Mouse (Mus musculus): Measurements from ENCODE around the gene Msh3. TPM values are rescaled to one million over a fixed set of nuclear protein-coding genes. Genes with fewer than 3 reads are reported as not detected.
"Not testable (repeated sequence)": the region's sequence is repeated elsewhere in the genome, so short reads cannot be mapped to it uniquely, and the experiment has no call there.

Msh3 gene
- total RNA-seq (2015) (35.6 and 46.4 TPM in 2 replicates), total RNA-seq (2017) (30.3 and 39.5 TPM in 2 replicates)

DNA sequence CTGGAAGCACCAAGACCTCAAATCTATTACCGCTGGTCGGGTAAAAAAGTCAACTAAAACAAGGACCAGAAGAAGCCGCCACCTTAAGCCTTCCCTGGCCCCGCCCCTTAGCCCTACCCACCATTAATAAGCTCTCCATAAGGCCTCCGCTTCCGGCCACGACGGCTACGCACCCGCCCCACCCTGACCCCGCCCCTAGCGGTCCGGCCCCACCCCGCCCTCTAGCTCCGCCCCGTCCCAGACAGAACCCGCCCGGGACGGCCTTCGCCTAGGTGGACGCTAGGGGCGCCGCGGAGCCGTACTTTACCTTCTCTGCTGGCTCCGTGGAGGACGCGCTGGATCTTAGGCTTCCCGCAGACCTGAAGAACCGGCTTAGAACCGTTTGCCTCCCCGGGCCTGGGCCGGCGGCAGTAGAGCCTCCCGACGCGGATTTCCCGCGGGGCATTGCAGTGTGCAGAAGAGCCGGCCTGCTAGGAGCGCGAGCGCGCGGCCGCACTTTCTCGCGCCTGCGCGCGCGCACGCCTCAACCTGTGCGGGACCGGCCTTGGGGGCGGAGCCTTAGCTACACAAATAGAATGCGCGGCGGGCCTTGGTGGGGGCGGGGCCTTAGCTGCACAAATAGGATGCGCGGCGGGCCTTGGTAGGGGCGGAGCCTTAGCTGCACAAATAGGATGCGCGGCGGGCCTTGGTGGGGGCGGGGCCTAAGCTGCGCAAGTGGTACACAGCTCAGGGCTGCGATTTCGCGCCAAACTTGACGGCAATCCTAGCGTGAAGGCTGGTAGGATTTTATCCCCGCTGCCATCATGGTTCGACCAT is at the start of gene Msh3, which contains the start of gene Dhfr:
Gene Msh3, minus strand, starts transcription at position 548 of the 816 bp plus-strand sequence.
Gene Dhfr, plus strand, starts transcription at position 271 of the 816 bp plus-strand sequence.
- ATAC-seq (replicated peaks; ENCODE audit: poor library complexity) = peak; percentile 88

DNA sequence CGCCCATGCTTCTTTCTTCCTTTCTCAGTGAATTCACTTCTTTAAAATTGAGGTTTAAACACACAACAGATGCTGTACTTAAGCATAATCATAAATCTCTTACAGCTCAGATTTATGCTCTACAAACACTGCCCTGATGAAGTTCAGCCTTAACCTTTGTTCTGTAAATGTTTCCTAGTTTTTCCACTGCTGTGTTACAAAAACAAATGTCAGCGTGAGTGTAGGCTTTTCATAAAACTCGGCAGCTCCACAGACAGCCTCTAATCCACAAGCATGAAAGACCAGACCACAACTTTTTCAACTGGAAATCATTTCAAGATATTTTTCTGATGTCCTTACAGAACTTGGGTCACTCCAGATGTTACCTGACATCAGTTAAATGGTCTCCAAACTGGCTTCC is 48.7 kb upstream of the Msh3 start:
- no peak for ATAC-seq (replicated peaks; ENCODE audit: poor library complexity)

DNA sequence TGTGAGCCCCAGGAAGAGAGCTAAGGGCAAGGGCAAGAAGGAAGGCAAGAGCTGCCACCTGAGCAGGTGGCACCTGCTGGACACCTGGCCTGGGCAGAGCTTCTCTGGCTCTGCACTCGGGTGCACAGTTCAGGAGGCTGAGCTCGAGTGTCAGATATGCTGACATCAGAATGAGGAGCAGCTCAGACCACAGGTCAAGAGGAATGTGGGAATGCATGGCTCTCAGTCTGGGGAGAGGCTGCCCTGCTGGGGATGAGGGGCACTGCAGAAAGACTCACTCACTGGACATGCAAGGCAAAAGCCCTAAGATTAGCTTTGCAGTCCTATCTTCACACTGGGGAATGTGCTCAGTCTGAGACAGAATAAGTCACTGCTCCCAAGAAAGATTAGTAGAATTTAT is 47.3 kb upstream of the Msh3 start:
- ATAC-seq (replicated peaks; ENCODE audit: poor library complexity) = no peak

DNA sequence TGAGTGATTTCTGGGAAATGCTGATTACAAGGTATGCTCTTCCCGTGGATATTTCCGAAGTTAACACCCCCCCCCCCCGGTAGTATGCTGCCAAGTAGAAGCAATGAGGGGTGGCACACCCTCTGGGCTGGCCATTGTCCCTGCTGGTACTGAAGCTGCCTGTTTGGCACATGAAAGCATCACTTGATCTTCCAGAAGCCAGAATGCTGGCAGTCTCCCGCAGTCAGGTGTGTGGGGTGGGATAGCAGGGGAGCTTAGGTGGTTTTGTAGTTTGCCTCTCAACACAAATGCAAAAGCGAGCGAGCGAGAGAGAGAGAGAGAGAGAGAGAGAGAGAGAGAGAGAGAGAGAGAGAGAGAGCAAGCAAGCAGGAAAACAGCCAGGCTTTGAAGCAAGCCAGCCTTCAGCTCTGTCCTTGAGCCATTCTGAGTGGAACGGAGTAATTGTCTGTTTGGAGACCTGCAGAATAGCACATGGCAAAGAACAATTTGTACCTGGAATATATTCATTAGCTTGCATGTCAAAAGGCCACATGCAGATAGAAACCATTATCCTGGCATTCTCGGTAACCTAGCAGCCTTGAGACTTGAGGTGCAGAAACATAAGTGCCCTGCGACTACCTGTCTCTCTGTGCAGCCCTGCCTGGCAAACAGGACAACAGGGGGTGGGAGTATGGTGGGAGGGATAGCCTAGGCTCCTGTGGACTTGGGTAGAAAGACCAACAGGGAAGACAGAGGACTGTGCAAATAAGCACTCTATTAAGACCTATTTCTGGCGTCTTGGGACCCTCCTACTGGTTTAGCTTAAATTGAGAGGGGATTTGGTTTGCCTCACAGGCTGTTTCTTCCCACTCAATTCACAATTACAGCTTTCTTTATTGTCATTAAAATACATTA is 43.9 kb upstream of the Msh3 start:
- no peak for ATAC-seq (replicated peaks; ENCODE audit: poor library complexity)

DNA sequence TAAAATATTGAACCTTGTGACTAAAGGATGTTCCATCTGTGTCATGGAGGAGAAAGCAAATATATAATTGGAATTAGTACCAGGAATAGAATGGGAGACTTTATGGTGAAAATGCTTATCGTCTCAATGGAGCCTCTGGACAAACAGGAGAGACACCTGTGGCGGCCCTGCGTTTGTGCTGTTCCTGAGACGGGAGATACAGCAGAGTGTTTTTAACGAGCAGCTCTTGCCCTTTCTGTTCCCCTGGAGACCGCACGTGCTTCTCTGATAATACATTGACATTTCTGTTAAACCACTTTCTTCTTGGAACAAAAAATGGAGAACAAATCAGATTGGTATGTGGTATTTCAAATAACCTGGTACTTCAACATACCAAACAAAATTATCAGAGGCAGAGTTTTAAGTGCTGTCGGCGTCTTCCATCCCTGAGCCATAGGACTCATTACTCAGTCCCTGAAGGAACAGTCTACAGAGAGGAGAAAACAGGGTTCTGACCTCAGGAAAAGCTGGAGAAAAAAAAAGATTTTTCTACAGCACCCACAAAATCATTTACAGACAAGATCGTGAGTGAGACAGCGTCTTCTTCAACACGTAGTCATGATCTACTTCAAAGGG is 38.4 kb upstream of the Msh3 start:
- no peak for ATAC-seq (replicated peaks; ENCODE audit: poor library complexity)

DNA sequence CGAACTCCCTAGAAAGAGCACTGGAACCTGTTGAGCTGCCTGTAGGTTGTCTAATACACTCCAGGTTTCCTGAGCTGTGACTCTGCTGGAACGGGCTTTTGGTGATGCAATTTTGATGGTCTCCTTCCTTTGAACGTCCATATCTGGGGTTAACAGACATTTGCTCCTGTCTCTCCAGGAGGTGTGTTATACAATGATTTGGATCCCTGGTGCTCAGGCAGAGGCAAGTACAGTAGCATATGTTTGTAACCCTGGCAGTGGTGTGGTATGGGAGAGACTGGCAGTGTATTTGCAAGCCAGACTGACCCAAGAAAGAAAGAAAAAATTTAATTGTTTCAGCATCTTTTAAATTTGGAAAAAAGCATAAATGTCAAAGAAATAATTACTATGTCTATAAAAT is 32.6 kb upstream of the Msh3 start:
- ATAC-seq (replicated peaks; ENCODE audit: poor library complexity) = no peak

DNA sequence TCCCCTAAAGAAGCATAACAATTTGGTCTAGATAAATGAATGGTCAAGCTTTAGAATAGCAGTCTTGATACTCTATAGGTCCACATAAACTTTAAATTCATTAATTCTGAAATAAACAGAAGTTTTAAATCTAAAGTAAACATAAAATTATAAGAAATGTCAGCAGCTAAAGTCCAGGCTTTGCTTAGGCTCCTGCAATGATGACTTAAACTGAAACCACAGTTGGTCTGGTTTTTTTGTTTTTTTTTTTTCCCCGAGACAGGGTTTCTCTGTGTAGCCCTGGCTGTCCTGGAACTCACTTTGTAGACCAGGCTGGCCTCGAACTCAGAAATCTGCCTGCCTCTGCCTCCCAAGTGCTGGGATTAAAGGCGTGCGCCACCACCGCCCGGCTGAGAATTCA is 16.7 kb upstream of the Msh3 start:
- ATAC-seq (replicated peaks; ENCODE audit: poor library complexity) = not testable (repeated sequence)

DNA sequence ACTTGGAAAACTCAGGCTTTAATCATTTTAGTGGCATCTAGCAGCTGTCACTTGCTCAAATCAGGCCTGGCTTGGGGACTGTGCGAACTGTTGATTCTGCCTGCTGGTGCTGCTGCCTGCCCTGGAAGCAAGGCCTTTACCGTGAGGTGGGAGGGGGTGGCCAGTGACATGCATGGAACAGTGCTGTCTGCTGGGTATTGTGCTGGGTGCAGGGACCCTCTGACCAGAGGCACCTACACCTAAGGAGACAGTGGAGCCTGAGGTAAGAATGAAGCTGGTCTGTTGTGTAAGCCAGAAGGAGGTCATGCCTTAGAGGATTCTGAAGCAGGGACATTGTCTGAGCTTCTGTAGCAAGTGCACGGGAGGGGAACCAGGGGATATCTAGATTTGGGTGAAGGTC is 16.0 kb upstream of the Msh3 start:
- no peak for ATAC-seq (replicated peaks; ENCODE audit: poor library complexity)

DNA sequence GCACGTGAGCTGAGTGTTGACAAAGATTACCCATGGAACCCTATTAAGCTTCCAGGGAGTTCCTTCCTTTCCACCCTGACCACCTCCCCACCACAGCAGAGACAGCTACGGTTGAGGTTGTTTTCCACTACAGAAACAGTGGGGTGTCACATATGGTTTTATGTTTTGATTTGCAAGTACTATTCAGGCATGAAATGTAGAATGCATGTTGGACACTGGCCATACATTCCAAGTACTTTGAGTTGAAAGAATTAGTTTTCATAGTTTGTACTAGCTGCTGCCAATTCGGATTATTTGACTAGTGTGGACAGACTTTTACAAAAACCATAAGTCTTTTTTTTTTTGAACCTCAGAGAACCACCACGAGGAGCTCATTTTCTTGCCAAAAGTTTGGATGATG is 10.5 kb upstream of the Msh3 start:
- ATAC-seq (replicated peaks; ENCODE audit: poor library complexity) = no peak

DNA sequence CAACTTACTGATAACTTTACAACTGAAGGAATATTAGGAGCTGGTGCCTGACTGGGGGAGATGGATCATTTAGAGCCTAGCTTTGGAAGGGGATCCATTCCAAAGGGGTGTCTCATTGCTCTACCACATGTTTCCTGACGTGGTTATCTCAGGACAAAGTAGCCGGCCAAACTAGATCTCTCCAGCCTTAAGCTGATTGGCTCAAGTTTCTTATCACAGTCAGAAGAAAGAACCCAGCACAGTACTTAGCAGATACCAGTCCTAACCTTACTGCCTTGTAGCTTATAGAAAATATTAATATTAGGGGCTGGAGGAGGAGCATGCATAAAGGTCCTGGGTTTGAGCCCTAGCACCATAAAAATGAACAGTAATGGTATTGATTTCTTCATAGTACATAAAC is 6.8 kb upstream of the Msh3 start:
- peak; percentile 44; the same call in 1 of the 2 replicates for ATAC-seq (replicated peaks; ENCODE audit: poor library complexity)

DNA sequence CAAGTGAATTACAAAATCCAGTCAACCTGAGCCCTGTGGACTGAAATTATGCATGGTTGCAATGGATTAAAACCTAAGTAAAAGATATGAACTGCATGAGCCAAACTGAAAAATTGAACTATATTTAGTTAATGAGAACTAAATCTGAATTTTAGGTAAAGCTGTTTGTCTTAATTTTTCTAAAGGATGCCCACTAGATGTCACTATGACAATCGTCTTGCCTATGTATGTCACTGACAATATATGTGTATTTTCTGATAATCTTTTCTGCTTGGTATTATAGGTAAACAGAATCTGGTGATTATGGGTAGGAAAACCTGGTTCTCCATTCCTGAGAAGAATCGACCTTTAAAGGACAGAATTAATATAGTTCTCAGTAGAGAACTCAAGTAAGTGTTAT is 2.8 kb upstream of the Msh3 start:
- no peak for ATAC-seq (replicated peaks; ENCODE audit: poor library complexity)

DNA sequence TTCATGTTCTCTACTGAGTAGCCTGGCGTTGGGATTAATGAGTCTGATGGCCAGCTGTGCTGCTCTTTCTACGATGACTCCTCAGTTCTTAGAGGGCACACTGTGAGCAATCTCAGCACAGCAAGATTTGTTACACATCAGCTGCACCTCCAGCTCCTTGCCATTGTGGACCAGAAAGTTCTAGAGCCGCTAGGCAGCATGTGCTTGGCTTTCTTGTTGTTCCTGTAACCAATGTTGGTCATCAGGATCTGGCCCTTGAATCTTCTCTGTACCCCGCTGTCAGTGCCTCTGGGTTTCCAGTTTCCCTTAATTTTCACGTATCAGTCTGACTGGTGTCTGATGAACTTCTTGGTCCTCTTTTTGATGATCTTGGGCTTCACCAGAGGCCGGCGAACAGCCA is 1.6 kb upstream of the Msh3 start:
- no peak for ATAC-seq (replicated peaks; ENCODE audit: poor library complexity)

DNA sequence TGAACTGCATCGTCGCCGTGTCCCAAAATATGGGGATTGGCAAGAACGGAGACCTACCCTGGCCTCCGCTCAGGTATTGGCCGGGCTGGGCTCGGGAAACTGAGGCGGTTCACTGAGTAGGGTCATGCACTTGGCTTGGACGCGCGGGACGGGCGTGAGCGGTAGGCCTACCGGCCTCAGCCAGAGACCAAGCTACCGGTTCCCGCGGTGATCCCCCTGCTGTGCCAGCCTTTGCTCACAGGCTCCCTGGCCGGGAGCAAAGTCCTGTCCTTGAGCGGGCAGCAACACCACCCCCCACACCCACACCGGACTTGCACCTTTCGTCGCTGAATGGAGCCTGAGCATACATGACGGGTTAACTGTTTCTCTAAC is 455 bp upstream of the Msh3 start:
- peak; percentile 29; the same call in 1 of the 2 replicates for ATAC-seq (replicated peaks; ENCODE audit: poor library complexity)

DNA sequence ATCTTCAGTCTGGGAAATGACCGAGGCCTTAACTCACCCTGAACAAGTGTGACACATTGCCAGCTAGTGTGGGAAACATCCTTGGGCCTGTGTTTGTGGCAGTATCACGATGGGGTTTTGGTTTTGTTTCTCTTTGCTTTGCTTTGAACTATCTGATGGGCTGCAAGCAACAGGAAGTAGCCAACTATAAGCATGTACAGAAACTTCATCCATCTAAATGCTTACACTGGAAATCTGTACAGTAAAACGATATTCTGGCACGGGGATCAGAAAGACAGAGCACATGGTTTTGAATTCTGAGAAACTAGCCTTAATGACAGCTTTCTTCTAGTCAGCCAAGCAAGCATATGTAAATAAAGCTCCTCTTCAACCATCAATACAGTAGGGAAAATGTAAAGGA is 847 bp downstream of the Msh3 start:
- ATAC-seq (replicated peaks; ENCODE audit: poor library complexity) = no peak

DNA sequence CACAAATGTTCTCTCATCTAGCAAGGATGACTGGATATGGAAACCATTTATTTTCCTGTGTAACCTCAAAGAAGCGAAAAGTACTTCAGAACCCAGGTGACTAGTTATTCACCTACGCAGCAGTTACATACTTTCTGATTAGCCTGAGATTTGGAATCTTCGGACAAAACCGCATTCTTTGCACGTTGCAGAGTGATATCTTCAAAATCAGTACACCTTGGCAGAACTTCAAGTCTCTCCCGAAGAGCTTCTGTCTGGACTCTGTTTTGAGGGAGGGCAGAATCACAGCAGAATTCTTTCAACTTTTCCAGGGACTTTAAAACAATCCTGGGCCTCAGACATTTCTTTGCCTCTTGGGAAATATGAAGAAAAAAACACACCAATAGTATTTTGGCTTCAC is 3.7 kb downstream of the Msh3 start:
- no peak for ATAC-seq (replicated peaks; ENCODE audit: poor library complexity)

DNA sequence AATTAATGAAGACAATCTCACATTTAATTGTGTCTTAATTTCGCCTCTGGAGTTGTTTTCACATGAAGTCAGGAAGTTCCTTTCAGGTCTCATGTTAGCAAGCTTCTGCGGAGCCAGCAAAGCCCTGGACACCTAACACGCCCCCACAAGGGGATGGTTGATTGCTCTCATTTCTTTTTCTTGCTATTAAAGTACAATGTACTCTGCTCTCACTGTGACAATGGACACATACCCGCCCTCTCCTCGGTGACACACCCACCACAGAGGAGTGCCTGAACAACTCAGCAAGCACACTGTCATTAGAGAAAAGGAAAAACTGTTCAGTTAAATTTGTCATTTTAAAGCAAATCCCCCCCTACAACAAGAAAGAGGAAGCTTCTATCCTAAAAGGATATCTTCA is 8.5 kb downstream of the Msh3 start:
- no peak for ATAC-seq (replicated peaks; ENCODE audit: poor library complexity)

DNA sequence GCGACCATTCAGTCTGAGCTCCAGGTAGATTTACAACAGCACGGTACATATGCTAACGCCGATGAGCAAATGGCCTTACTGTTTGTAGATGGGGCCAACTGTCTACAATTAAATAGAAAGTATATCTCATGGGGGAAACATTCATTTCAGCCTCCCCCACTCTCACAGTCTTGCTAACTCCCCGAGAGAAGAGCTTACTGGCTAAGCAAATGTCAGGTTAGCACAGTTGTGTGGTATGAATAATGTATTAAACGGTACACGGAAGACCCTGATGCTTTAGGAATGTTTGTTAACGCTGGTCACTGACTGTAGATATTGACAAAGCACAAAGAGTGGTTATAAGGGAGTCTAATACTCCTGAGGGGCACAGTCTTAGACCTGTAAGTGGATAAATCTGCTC is 10.8 kb downstream of the Msh3 start:
- ATAC-seq (replicated peaks; ENCODE audit: poor library complexity) = no peak

DNA sequence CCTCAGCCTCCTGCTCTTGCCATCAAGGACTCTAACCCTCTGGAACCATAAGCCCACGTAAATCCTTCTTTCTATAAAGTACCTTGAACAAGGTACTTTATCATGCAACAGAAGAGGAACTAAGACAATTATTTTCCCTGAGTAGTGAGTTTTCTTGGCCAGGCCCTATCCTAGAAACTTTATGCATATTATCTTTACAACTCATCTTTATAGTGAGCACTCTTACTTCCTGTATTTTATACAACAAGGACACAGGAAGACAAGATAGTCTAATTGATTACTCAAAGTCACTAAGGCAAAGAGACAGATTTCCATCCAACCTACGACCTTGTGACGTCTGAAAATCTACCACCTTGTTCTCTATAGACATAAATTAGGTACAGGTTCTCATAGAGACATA is 15.0 kb downstream of the Msh3 start:
- ATAC-seq (replicated peaks; ENCODE audit: poor library complexity) = no peak

DNA sequence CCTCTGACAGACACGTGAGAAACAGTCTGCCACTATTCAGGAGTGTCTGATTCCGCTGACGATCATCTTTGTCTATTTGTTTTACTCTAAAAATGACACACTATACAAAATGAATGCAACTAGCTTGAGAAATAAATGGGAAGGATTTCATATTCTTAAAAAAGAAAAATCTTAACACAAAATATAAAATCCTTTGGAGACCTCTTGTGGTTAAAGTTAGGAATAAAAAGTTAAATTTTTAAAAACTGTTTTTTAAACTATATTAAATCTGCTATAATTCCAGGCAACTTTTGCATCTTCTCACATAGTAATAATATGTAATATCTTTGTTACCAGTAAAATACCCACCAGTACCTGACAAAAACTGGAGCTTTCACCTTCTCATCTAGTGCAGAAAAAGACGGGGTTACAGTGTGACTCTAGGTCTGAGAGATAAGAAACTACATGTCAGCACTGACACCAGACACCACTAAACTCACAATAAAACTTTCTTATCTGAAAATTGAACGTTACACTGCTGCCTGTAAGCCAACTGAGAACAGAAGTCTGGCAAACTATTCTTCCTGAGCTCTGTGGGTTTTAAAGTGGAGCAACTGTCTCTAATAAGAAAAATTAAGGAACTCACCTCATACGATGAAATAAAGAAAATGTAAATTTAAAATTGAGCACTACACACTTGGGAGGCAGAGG is 16.9 kb downstream of the Msh3 start:
- ATAC-seq (replicated peaks; ENCODE audit: poor library complexity) = peak; percentile 85

DNA sequence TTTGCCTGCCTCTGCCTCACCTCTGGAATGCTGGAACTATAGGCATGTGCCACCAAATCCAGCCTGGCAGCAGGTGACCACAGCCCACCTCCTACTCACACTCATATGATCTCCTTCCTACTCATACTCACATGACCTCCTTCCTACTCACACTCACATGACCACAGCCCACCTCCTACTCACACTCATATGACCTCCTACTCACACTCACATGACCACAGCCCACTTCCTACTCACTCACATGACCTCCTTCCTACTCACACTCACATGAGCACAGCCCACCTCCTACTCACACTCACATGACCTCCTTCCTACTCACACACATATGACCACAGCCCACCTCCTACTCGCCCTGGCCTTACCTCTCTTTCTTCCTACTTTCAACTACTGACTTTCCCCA is 17.9 kb downstream of the Msh3 start:
- ATAC-seq (replicated peaks; ENCODE audit: poor library complexity) = no peak

All from megakaryocyte progenitor cell, adult 5-6 weeks (primary cell).